Mouse (Mus musculus) adrenal gland, postnatal 4 days (tissue): Measurements from ENCODE around the gene Prkacb. TPM values are rescaled to one million over a fixed set of nuclear protein-coding genes. Genes with fewer than 3 reads are reported as not detected.

Experiments used
- DNase-seq, 2 experiments: peaks; one replicate each; pipeline ENCODE4 v3.0.0; 2021 to 2022; ENCODE audit warnings: low spot score in 2 of 2, mixed read lengths in 2 of 2
- long read RNA-seq, 2 experiments: library from polyadenylated mRNA; stranded (forward); transcript quantifications; one replicate each; pipeline ENCODE4 v2.0.0; 2021
- total RNA-seq, 2 experiments: library from RNA; stranded (reverse); gene quantifications; 2 replicates each; pipeline ENCODE4 v1.2.3; 2021

Prkacb gene
- total RNA-seq, result 100 to 1,000 TPM; 119 to 131 TPM
- long read RNA-seq, experiment 1, full-length matches to known transcripts, result 27 of 34 reads
- long read RNA-seq, experiment 1, partial matches to known transcripts, result 2 of 34 reads
- long read RNA-seq, experiment 1, other reads (novel, unspliced or antisense), result 5 of 34 reads
- long read RNA-seq, experiment 2, full-length matches to known transcripts, result 191 of 209 reads
- long read RNA-seq, experiment 2, partial matches to known transcripts, result 10 of 209 reads
- long read RNA-seq, experiment 2, other reads (novel, unspliced or antisense), result 8 of 209 reads

GRCm38 (mm10) chr3:146812901-146813393 lies at the start of gene Prkacb:
Gene Prkacb (minus strand): TSS chr3:146812990.
- DNase-seq, result peak; percentile 82 to 83

GRCm38 (mm10) chr3:146860308-146860707 lies 47.5 kb upstream of the Prkacb start:
- no peak for DNase-seq

GRCm38 (mm10) chr3:146857373-146857772 lies 44.6 kb upstream of the Prkacb start:
- no peak for DNase-seq

- DNase-seq, result no peak
These were observed 41.8 kb upstream of the Prkacb start for GRCm38 (mm10) chr3:146854473-146855087.

- DNase-seq, result peak; percentile 60 to 62
These were observed 39.4 kb upstream of the Prkacb start, which contains the start of gene Ttll7 for GRCm38 (mm10) chr3:146851966-146852891. Gene Ttll7 (plus strand): TSS chr3:146852367.

GRCm38 (mm10) chr3:146849360-146849759 lies 36.6 kb upstream of the Prkacb start:
- DNase-seq, result no peak

GRCm38 (mm10) chr3:146848112-146848511 lies 35.3 kb upstream of the Prkacb start:
- DNase-seq, result no peak

- no peak for DNase-seq
These were observed 33.4 kb upstream of the Prkacb start for GRCm38 (mm10) chr3:146846237-146846636.

GRCm38 (mm10) chr3:146843470-146843869 lies 30.7 kb upstream of the Prkacb start:
- no peak for DNase-seq

GRCm38 (mm10) chr3:146842766-146843165 lies 30.0 kb upstream of the Prkacb start:
- DNase-seq, result no peak

GRCm38 (mm10) chr3:146820718-146821117 lies 7.9 kb upstream of the Prkacb start:
- no peak for DNase-seq

- no peak for DNase-seq
These were observed 834 bp upstream of the Prkacb start for GRCm38 (mm10) chr3:146813624-146814023.

- peak; percentile 36 to 39 for DNase-seq
These were observed 530 bp downstream of the Prkacb start for GRCm38 (mm10) chr3:146812041-146812878.

- DNase-seq, result no peak
These were observed 19.1 kb downstream of the Prkacb start for GRCm38 (mm10) chr3:146793554-146794257.

- DNase-seq, result no peak
These were observed 20.5 kb downstream of the Prkacb start for GRCm38 (mm10) chr3:146792144-146792748.

- DNase-seq, result no peak
These were observed 28.6 kb downstream of the Prkacb start for GRCm38 (mm10) chr3:146784233-146784632.

GRCm38 (mm10) chr3:146783645-146784225 lies 29.1 kb downstream of the Prkacb start:
- DNase-seq, result no peak

- no peak for DNase-seq
These were observed 30.2 kb downstream of the Prkacb start for GRCm38 (mm10) chr3:146782548-146782947.

- no peak for DNase-seq
These were observed 31.7 kb downstream of the Prkacb start for GRCm38 (mm10) chr3:146781131-146781530.
